Mouse (Mus musculus) limb, embryonic 13.5 days (tissue): ENCODE results near the gene Ucp3. TPM values are rescaled to one million over a fixed set of nuclear protein-coding genes. Genes with fewer than 3 reads are reported as not detected.

Experiments
- ATAC-seq: fragments of 200-750 bp; cut with Nextera tagmentation; 2 replicates; pipeline ENCODE4 v1.8.0; 2017; ENCODE audit warnings: low read depth, moderate number of reproducible peaks, moderate TSS enrichment; ENCODE audit not compliant: low FRiP score
- H3K27ac ChIP-seq: fragments of 300-500 bp; sonication (generic); 2 replicates; pipeline ENCODE4 v1.5.1; 2015; ENCODE audit warnings: inconsistent platforms, mild to moderate bottlenecking, moderate library complexity
- H3K27me3 ChIP-seq: fragments of 300-500 bp; sonication (generic); 2 replicates; pipeline ENCODE4 v1.6.1; 2015; ENCODE audit warnings: mild to moderate bottlenecking, inconsistent platforms
- H3K36me3 ChIP-seq: fragments of 300-500 bp; sonication (generic); 2 replicates; pipeline ENCODE4 v1.6.1; 2015; ENCODE audit warnings: inconsistent platforms, mild to moderate bottlenecking, moderate library complexity
- H3K4me1 ChIP-seq: fragments of 300-500 bp; sonication (generic); 2 replicates; pipeline ENCODE4 v1.6.1; 2015; ENCODE audit warnings: inconsistent platforms
- H3K4me2 ChIP-seq: fragments of 300-500 bp; sonication (generic); replicated peaks from 2 replicates; pipeline ENCODE4 v1.6.1; 2015; ENCODE audit warnings: inconsistent platforms, mild to moderate bottlenecking, moderate library complexity
- H3K4me3 ChIP-seq: fragments of 300-500 bp; sonication (generic); 2 replicates; pipeline ENCODE4 v1.5.1; 2015; ENCODE audit warnings: moderate library complexity, mild to moderate bottlenecking, inconsistent platforms
- H3K9ac ChIP-seq: fragments of 300-500 bp; sonication (generic); 2 replicates; pipeline ENCODE4 v1.6.1; 2015; ENCODE audit warnings: mild to moderate bottlenecking, inconsistent platforms
- H3K9me3 ChIP-seq: fragments of 300-500 bp; sonication (generic); 2 replicates; pipeline ENCODE4 v1.6.1; 2016; ENCODE audit warnings: inconsistent platforms
- WGBS: fragments of 180-500 bp; shearing (Covaris S2); methylation state at CpG from one replicate; pipeline ENCODE4 v1.1.7; 2015; 5-methylcytosine and 5-hydroxymethylcytosine counted together
- polyA plus RNA-seq: library from polyadenylated mRNA; unstranded; fragments of >200 nt; fragmentation: Nextera tagmentation; extraction: Ambion mirVana; gene quantifications from 2 replicates; pipeline ENCODE4 v1.2.1, GENCODE M21; 2015

The Ucp3 gene
- polyA plus RNA-seq, 1 experiment from 2014 or later = 0.08 TPM

- peak overlapping the region; percentile 83 for H3K4me2 ChIP-seq
- H3K27ac ChIP-seq = peak overlapping the region; percentile 72
- H3K27me3 ChIP-seq = no peaks in the 10 kb centered on the region
- no peaks in the 10 kb centered on the region for H3K9me3 ChIP-seq
- H3K36me3 ChIP-seq = peaks cover 36% of the 10 kb centered on the region
- WGBS = 16% methylated on average over 8 of the region's 8 CpGs
- H3K9ac ChIP-seq = peak overlapping the region; percentile 48
- H3K4me1 ChIP-seq = peaks cover 49% of the 10 kb centered on the region
- ATAC-seq = peak; percentile 4; the same call in 1 of the 2 replicates
- H3K4me3 ChIP-seq = peak overlapping the region; percentile 52
Observed at GRCm38 (mm10) chr7:100495042-100495441, 22.3 kb downstream of the Ucp3 start.

DNA sequence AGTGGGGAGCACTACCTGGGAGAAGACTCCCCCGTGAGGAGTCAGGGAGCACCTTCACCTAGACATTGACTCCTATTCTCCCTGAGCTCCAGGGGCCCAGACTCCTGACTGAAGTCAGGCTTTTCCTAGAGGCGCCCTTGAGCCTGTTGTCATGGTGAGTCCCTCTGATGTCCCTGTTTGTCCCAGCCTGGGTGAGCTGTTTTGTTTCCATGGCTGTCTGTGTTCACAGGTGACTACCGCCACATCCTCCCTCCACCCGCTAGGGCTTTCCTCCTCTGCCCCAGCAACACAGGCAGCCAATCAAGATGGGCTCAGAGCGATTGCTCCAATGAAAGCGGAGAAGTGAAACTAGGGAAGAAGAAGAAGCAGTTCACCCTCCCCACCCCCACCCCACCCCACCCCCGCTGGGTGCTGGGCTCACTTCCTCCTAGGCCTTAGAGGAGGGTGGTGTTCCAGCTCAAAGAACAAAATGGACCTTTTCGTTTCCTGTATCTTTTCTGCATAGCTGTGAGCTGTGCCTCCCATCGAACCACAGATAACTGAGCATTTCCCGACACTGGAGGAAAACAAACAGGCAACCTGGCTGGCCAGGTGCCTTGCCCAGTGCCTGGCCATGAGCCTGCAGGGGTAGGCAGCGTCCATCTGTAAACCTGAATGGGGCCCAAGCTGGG lies 22.9 kb downstream of the Ucp3 start:
- peak overlapping the region; percentile 83 for H3K4me2 ChIP-seq
- ATAC-seq = peak; percentile 60
- WGBS = 24% methylated on average over 11 of the region's 11 CpGs
- peak overlapping the region; percentile 52 for H3K4me3 ChIP-seq
- H3K4me1 ChIP-seq = peaks cover 51% of the 10 kb centered on the region
- H3K9ac ChIP-seq = peak overlapping the region; percentile 48
- no peaks in the 10 kb centered on the region for H3K9me3 ChIP-seq
- peaks cover 37% of the 10 kb centered on the region for H3K36me3 ChIP-seq
- no peaks in the 10 kb centered on the region for H3K27me3 ChIP-seq
- peak overlapping the region; percentile 72 for H3K27ac ChIP-seq

GRCm38 (mm10) chr7:100496371-100496770 lies 23.6 kb downstream of the Ucp3 start:
- Histone ChIP-seq H3K4me2 (peak overlapping the region; percentile 83), H3K9me3 (no peaks in the 10 kb centered on the region), H3K27me3 (no peaks in the 10 kb centered on the region), H3K36me3 (peaks cover 37% of the 10 kb centered on the region), H3K9ac (peak overlapping the region; percentile 43; the same call in 1 of the 2 replicates), H3K4me3 (no peak overlapping the region), H3K27ac (peak overlapping the region; percentile 61; the same call in 1 of the 2 replicates), H3K4me1 (peaks cover 51% of the 10 kb centered on the region)
- 75% methylated on average over 6 of the region's 6 CpGs for WGBS
- no peak for ATAC-seq

DNA sequence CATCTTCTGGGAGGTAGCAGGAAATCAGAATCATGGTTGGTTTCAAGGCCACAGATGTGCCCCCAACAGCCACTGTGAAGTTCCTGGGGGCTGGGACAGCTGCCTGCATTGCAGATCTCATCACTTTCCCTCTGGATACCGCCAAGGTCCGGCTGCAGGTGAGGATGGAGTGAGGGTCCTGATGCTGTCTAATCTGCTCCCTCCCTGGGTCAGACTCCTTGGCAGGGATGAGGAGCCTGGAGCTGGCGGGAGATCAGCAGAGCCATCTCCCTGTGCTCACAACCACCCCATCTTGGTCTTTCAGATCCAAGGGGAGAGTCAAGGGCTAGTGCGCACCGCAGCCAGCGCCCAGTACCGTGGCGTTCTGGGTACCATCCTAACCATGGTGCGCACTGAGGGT lies 24.0 kb downstream of the Ucp3 start:
- 98% methylated on average over 9 of the region's 9 CpGs for WGBS
- Histone ChIP-seq H3K4me1 (peaks cover 51% of the 10 kb centered on the region), H3K27me3 (no peaks in the 10 kb centered on the region), H3K27ac (no peak overlapping the region), H3K9ac (peak overlapping the region; percentile 43; the same call in 1 of the 2 replicates), H3K36me3 (peaks cover 37% of the 10 kb centered on the region), H3K9me3 (no peaks in the 10 kb centered on the region), H3K4me2 (no peak overlapping the region), H3K4me3 (no peak overlapping the region)
- no peak for ATAC-seq

GRCm38 (mm10) chr7:100497402-100497801 lies 24.6 kb downstream of the Ucp3 start:
- Histone ChIP-seq H3K36me3 (peaks cover 37% of the 10 kb centered on the region), H3K9ac (no peak overlapping the region), H3K4me3 (no peak overlapping the region), H3K9me3 (no peaks in the 10 kb centered on the region), H3K4me2 (no peak overlapping the region), H3K27ac (no peak overlapping the region), H3K4me1 (peaks cover 48% of the 10 kb centered on the region), H3K27me3 (no peaks in the 10 kb centered on the region)
- WGBS = 84% methylated on average over 4 of the region's 4 CpGs
- ATAC-seq = no peak

- Histone ChIP-seq H3K9me3 (no peaks in the 10 kb centered on the region), H3K4me3 (no peak overlapping the region), H3K4me1 (peaks cover 42% of the 10 kb centered on the region), H3K27ac (no peak overlapping the region), H3K36me3 (peaks cover 37% of the 10 kb centered on the region), H3K4me2 (no peak overlapping the region), H3K27me3 (no peaks in the 10 kb centered on the region), H3K9ac (no peak overlapping the region)
- 89% methylated on average over 13 of the region's 13 CpGs for WGBS
- ATAC-seq = no peak
Observed at GRCm38 (mm10) chr7:100497982-100498381, 25.2 kb downstream of the Ucp3 start.

DNA sequence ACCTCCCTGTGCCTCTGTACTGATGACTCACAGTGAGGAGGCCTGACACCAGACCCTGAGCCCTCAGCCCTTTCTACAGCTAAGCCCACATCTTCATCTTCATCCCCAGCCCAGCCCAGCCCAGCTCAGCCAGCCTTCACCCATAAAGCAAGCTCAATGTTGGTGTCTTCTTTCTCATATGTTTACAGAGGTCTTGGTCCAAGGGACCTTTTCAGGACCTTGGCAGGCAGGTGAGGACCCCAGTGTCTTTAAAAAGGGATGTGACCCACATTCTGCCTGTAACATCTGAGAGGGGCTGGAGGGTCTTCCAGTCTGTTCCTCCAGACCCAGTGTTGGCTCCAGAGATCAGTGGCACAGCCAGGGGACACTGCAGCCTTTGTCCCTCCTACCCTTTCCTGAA lies 26.7 kb downstream of the Ucp3 start:
- Histone ChIP-seq H3K4me1 (peaks cover 27% of the 10 kb centered on the region), H3K4me2 (no peak overlapping the region), H3K36me3 (peaks cover 37% of the 10 kb centered on the region), H3K4me3 (no peak overlapping the region), H3K9ac (no peak overlapping the region), H3K9me3 (no peaks in the 10 kb centered on the region), H3K27me3 (no peaks in the 10 kb centered on the region), H3K27ac (no peak overlapping the region)
- no peak for ATAC-seq

DNA sequence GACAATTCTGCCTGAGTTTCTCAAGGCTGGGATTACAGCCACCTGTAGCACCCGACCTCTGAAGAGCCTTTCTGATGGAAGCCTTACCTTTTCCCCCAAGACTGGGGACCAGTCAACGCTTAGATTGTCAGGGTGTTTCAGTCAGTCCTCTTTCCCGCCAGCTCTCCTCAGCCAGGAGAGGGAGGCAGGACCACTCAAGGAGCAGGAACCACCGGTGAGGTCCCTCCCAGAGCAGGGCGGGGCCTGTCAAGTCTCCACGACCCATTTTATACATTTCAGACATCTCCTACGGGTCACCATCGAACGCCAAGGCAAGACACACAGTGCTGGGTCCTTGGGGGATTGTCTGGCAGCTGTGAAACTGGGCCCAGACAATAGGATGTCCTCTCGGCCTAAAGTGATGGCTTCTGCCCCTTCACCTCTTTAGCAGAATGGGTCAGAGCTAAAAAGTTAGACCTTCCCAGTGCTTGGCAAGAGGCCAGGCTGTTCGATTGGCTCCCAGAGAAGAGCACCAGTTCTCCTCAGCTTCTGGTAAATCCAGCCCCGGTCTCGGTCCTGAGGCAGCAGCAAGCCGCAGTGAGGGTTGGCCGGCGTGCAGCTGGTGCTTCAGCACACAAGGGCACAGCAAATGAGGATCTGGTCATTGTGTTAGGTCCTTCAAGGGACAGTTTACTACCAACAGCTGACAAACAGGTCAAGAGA lies 27.6 kb downstream of the Ucp3 start:
- Histone ChIP-seq H3K27me3 (no peaks in the 10 kb centered on the region), H3K9ac (no peak overlapping the region), H3K4me3 (no peak overlapping the region), H3K4me1 (peaks cover 18% of the 10 kb centered on the region), H3K9me3 (no peaks in the 10 kb centered on the region), H3K4me2 (no peak overlapping the region), H3K36me3 (peaks cover 37% of the 10 kb centered on the region), H3K27ac (no peak overlapping the region)
- 69% methylated on average over 16 of the region's 16 CpGs for WGBS
- ATAC-seq = no peak

DNA sequence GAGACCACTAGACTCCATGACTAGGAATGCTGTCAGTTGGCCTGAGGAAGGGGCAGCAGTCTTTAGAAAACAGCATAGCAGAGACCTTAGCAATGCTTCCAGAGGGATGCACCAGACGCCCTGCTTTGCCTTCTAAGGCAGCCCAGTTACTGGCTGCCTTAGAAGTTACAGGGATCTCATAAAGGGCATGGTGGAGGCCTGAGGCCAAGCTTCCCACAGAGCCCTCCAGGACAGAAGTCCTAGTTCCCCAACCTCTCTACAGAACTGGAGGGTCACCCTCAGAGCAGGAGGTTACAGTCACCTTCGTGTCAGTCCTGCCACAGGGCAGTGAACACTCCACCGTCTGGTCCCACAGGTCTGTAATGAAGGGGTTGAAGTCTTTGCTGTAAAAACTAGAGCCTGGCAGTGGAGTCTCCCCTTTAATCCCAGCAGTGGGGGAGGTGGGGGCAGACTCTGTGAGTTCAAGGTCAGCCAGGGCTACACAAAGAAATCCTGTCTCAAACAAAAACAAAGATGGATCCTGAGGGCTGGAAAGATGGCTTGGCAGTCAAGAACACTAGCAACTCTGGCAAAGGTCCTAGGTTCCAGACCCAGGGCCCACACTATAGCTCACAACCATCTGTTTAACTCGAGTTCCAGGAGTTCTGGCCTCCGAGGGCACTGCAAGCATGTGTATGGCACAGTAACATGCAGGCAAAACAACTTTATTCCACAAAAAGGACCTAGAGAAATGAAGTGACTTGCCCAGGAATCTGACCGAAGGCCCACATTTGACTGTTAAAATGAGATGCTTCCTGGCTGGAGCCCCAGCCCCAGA lies 28.4 kb downstream of the Ucp3 start:
- Histone ChIP-seq H3K4me2 (no peak overlapping the region), H3K9ac (no peak overlapping the region), H3K27me3 (no peaks in the 10 kb centered on the region), H3K9me3 (no peaks in the 10 kb centered on the region), H3K4me1 (peaks cover 10% of the 10 kb centered on the region), H3K27ac (no peak overlapping the region), H3K36me3 (peaks cover 37% of the 10 kb centered on the region), H3K4me3 (no peak overlapping the region)
- ATAC-seq = no peak
- WGBS = 70% methylated on average over 6 of the region's 6 CpGs

- no peaks in the 10 kb centered on the region for H3K27me3 ChIP-seq
- H3K4me1 ChIP-seq = peaks cover 3% of the 10 kb centered on the region; the same call in 1 of the 2 replicates
- no peak overlapping the region for H3K4me3 ChIP-seq
- no peak overlapping the region for H3K9ac ChIP-seq
- no peak for ATAC-seq
- H3K36me3 ChIP-seq = peaks cover 32% of the 10 kb centered on the region
- WGBS = 66% methylated on average over 2 of the region's 2 CpGs
- no peak overlapping the region for H3K27ac ChIP-seq
- H3K4me2 ChIP-seq = no peak overlapping the region
- no peaks in the 10 kb centered on the region for H3K9me3 ChIP-seq
Observed at GRCm38 (mm10) chr7:100501844-100502373, 29.1 kb downstream of the Ucp3 start.

GRCm38 (mm10) chr7:100502374-100502922 lies 29.7 kb downstream of the Ucp3 start:
- WGBS = 77% methylated on average over 7 of the region's 7 CpGs
- Histone ChIP-seq H3K36me3 (peaks cover 27% of the 10 kb centered on the region), H3K27me3 (no peaks in the 10 kb centered on the region), H3K9ac (no peak overlapping the region), H3K27ac (no peak overlapping the region), H3K4me1 (0 out of 2 replicates have a peak, but pooled peaks cover 2% of the 10 kb centered on the region), H3K9me3 (no peaks in the 10 kb centered on the region), H3K4me2 (no peak overlapping the region), H3K4me3 (no peak overlapping the region)
- ATAC-seq = no peak
